Mouse (Mus musculus) splenic B cell, adult 2 months (primary cell): Measurements from ENCODE around the gene Fam185a.

Experiments used
- DNase-seq: peaks from one replicate; pipeline ENCODE4 v3.0.0-alpha.2; 2011; ENCODE audit warnings: low read depth, low spot score
- H3K27me3 ChIP-seq: 2 replicates; pipeline ENCODE4 v1.6.1; 2012; ENCODE audit warnings: mild to moderate bottlenecking, low read length, moderate library complexity, mixed read lengths; ENCODE audit not compliant: control insufficient read depth, poor library complexity, insufficient read depth, severe bottlenecking
- H3K36me3 ChIP-seq: 2 replicates; pipeline ENCODE4 v1.6.1; 2012; ENCODE audit warnings: mild to moderate bottlenecking, low read length, moderate library complexity, mixed read lengths; ENCODE audit not compliant: control insufficient read depth, poor library complexity, insufficient read depth, severe bottlenecking

Fam185a gene

GRCm38 (mm10) chr5:21494781-21495180 is 70.0 kb downstream of the Fam185a start:
- no peak for DNase-seq
- H3K36me3 ChIP-seq: no peaks in the 10 kb centered on the region
- no peaks in the 10 kb centered on the region for H3K27me3 ChIP-seq

- Histone ChIP-seq H3K36me3 (no peaks in the 10 kb centered on the region), H3K27me3 (no peaks in the 10 kb centered on the region)
- DNase-seq: no peak
Observed at GRCm38 (mm10) chr5:21496321-21496720, 71.6 kb downstream of the Fam185a start.

GRCm38 (mm10) chr5:21496881-21497280 is 72.1 kb downstream of the Fam185a start:
- DNase-seq: no peak
- Histone ChIP-seq H3K27me3 (no peaks in the 10 kb centered on the region), H3K36me3 (no peaks in the 10 kb centered on the region)

- no peaks in the 10 kb centered on the region for H3K36me3 ChIP-seq
- DNase-seq: no peak
- H3K27me3 ChIP-seq: no peaks in the 10 kb centered on the region
Observed at GRCm38 (mm10) chr5:21498490-21498889, 73.7 kb downstream of the Fam185a start.

- no peak for DNase-seq
- Histone ChIP-seq H3K36me3 (no peaks in the 10 kb centered on the region), H3K27me3 (no peaks in the 10 kb centered on the region)
Observed at GRCm38 (mm10) chr5:21498925-21499324, 74.2 kb downstream of the Fam185a start.

GRCm38 (mm10) chr5:21500133-21500532 is 75.4 kb downstream of the Fam185a start:
- no peak for DNase-seq

GRCm38 (mm10) chr5:21500941-21501340 is 76.2 kb downstream of the Fam185a start:
- no peak for DNase-seq
- H3K27me3 ChIP-seq: no peaks in the 10 kb centered on the region
- no peaks in the 10 kb centered on the region for H3K36me3 ChIP-seq

More at GRCm38 (mm10) chr5:21500133-21500532, 75.4 kb downstream of the Fam185a start:
- Histone ChIP-seq H3K27me3 (no peaks in the 10 kb centered on the region), H3K36me3 (no peaks in the 10 kb centered on the region)

- H3K36me3 ChIP-seq: no peaks in the 10 kb centered on the region
- DNase-seq: no peak
- no peaks in the 10 kb centered on the region for H3K27me3 ChIP-seq
Observed at GRCm38 (mm10) chr5:21502936-21503610, 78.3 kb downstream of the Fam185a start.

- DNase-seq: peak; percentile 18
- Histone ChIP-seq H3K27me3 (no peaks in the 10 kb centered on the region), H3K36me3 (no peaks in the 10 kb centered on the region)
Observed at GRCm38 (mm10) chr5:21505159-21505558, 80.4 kb downstream of the Fam185a start.

- DNase-seq: no peak
- H3K36me3 ChIP-seq: no peaks in the 10 kb centered on the region
- no peaks in the 10 kb centered on the region for H3K27me3 ChIP-seq
Observed at GRCm38 (mm10) chr5:21506887-21507286, 82.1 kb downstream of the Fam185a start.

- H3K27me3 ChIP-seq: no peaks in the 10 kb centered on the region
- DNase-seq: peak; percentile 5
- H3K36me3 ChIP-seq: no peaks in the 10 kb centered on the region
Observed at GRCm38 (mm10) chr5:21509801-21510200, 85.0 kb downstream of the Fam185a start.

GRCm38 (mm10) chr5:21513363-21513762 is 88.6 kb downstream of the Fam185a start:
- DNase-seq: no peak
- no peaks in the 10 kb centered on the region for H3K36me3 ChIP-seq
- no peaks in the 10 kb centered on the region for H3K27me3 ChIP-seq

GRCm38 (mm10) chr5:21517562-21517961 is 92.8 kb downstream of the Fam185a start:
- H3K27me3 ChIP-seq: no peaks in the 10 kb centered on the region
- peak; percentile 88 for DNase-seq

GRCm38 (mm10) chr5:21518207-21518606 is 93.4 kb downstream of the Fam185a start:
- Histone ChIP-seq H3K36me3 (no peaks in the 10 kb centered on the region), H3K27me3 (no peaks in the 10 kb centered on the region)
- DNase-seq: no peak

More at GRCm38 (mm10) chr5:21517562-21517961, 92.8 kb downstream of the Fam185a start:
- no peaks in the 10 kb centered on the region for H3K36me3 ChIP-seq

- DNase-seq: no peak
- Histone ChIP-seq H3K27me3 (no peaks in the 10 kb centered on the region), H3K36me3 (no peaks in the 10 kb centered on the region)
Observed at GRCm38 (mm10) chr5:21519166-21519565, 94.4 kb downstream of the Fam185a start.
